Mouse (Mus musculus) liver, adult 10 weeks (tissue): ENCODE data around the gene Fndc5. TPM values are rescaled to one million over a fixed set of nuclear protein-coding genes. Genes with fewer than 3 reads are reported as not detected.

ENCODE experiments used
- polyA plus RNA-seq: library from polyadenylated mRNA; stranded (reverse); fragments of 350-450 nt; fragmentation: Illumina TruSeq; extraction: RNeasy Lipid Tissue Mini Kit (QIAGEN cat#74804); gene quantifications from one replicate; pipeline ENCODE4 v1.2.3, GENCODE M21; 2014; ENCODE audit warnings: low read depth, low replicate concordance

Gene Fndc5
- not detected for polyA plus RNA-seq

DNA sequence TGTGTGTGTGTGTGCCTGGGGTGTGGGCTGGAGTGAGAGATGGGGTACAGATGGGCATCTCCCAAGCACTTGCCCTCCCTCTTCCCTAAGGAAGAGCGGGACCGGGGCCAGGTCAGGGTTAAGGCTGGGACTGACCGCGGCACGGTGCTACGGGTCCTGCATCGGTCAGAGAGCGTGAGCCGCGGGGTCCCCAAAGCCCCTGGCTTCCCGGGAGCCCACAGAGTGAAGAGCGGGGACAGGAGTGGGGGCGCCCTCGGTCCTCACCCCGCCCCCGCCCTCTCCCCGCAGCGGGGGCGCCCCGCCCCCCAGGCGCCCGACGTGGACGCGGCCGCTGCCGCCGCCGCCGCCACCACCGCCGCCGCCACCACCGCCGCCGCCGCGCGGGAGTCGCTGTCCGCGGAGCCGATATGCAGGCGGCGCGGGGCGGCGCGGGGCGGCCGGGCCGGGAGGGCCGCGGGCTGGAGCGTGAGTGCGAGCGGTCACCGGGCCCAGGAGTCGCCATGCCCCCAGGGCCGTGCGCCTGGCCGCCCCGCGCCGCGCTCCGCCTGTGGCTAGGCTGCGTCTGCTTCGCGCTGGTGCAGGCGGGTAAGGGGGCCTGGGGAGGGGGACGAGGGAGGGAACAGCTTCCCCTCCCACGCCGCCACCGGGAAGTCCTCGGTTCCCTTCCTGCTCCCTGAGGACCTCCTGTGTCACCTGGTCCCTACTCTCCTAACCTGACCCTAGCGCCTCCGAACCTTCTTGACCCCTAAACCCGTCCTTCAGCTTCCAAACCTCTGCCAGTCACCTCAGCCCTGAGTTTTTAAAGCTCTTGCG is at the start of gene Fndc5:
Gene Fndc5 (plus strand): TSS at position 421 of the 813 bp plus-strand sequence.

GRCm38 (mm10) chr4:129105356-129105755 is 31.4 kb upstream of the Fndc5 start, which contains the start of gene Tmem54:
Gene Tmem54 (plus strand): TSS chr4:129105548.

GRCm38 (mm10) chr4:129121569-129122086 is 15.2 kb upstream of the Fndc5 start, which contains the start of gene Hpca:
Gene Hpca (minus strand): TSS chr4:129122036.

DNA sequence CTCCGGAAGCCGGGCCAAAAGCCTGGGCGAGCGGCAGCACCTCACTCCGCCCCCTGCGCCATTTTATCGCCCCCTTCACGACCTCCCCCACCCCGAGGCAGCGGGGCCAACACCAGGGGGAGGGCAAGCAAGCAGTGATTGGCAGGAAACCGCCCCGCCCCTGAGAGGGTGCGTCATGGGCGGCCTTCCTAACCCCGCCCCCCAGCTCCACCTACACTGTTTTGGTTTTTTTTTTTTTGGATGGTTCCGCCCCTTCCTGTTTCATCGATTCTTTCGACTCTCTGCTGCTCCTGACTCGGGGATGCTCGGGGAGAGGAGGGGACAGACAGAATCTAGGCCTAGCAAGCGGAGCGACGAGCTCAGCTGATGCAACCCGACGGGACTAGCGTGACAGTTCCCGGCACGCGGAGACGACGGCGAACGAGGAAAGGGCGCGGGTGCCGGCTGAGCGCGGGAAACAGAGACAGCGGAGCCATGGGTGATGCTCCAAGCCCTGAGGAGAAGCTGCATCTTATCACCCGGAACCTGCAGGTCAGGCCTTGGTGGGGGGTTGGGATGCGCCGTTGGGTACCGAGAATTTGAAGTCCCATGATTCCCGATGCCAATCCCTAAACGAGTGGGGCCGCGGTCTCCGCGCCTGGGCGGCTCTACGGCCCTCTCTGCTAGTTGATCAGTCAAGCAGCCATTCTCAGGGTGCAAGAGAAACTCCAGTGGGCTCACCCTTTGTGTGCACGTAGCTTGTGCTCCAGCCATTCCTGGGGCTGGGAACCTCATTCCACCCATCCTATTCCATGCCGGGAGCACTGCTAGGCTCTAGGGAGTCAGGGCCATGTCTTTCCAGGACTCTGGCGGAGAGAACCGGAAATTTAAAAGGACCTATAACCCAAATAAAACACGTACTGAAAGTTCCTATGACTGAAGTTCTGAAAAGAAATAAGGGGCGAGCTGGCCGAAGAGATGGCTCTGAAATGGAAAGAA is 53.0 kb downstream of the Fndc5 start, which contains the start of the genes S100pbp and Yars:
Gene S100pbp (minus strand): TSS at position 186 of the 978 bp plus-strand sequence.
Gene Yars (plus strand): TSS at position 219 of the 978 bp plus-strand sequence.

Other genes with a start within 250 kb of the Fndc5 start
- gene Azin2, start 174.6 kb upstream of the Fndc5 start, polyA plus RNA-seq: not detected
- 97.6 TPM for gene Ak2, start 145.0 kb upstream of the Fndc5 start, polyA plus RNA-seq
- gene Rnf19b, start 78.7 kb upstream of the Fndc5 start, polyA plus RNA-seq: 11.2 TPM
- gene Tmem54, start 31.5 kb upstream of the Fndc5 start, polyA plus RNA-seq: not detected
- not detected for gene Hpca, start 15.0 kb upstream of the Fndc5 start, polyA plus RNA-seq
- gene S100pbp, start 52.7 kb downstream of the Fndc5 start, polyA plus RNA-seq: 22.5 TPM
- gene Yars, start 52.8 kb downstream of the Fndc5 start, polyA plus RNA-seq: 5.2 TPM
- gene C77080, start 124.4 kb downstream of the Fndc5 start, polyA plus RNA-seq: 3.1 TPM
- not detected for gene Sync, start 150.6 kb downstream of the Fndc5 start, polyA plus RNA-seq
- 109 TPM for gene Rbbp4, start 198.4 kb downstream of the Fndc5 start, polyA plus RNA-seq
- 129 TPM for gene Zbtb8os, start 198.7 kb downstream of the Fndc5 start, polyA plus RNA-seq
- 0.58 TPM for gene Zbtb8a, start 241.1 kb downstream of the Fndc5 start, polyA plus RNA-seq